Mouse (Mus musculus) right cerebral cortex, adult 18-20 months (tissue): Measurements from ENCODE around the gene Clec2l.

Experiments
- DNase-seq: peaks from one replicate; pipeline ENCODE4 v3.0.0; 2022; ENCODE audit warnings: mixed read lengths

Gene Clec2l

GRCm38 (mm10) chr6:38671270-38671669 is 8.4 kb downstream of the Clec2l start:
- no peak for DNase-seq

DNA sequence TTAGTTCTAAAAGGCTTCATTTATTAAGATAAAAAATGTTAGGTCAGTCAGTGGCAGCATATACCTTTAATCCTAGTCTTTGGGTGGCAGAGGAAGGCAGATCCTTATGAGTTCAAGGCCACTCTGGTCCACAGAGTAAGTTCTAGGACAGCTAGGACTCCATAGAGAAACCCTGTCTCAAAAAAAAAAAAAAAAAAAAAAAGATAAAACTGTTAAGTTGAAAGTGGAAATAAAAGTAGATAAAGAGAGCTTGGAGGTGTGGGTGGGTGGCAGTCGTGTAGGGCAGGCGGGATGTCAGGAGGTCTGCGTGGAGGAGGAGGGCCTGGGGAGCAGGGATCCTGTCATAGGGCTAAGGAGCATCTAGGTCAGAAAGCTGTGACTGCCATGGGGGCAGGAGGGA is 9.1 kb downstream of the Clec2l start:
- no peak for DNase-seq

- no peak for DNase-seq
Observed at GRCm38 (mm10) chr6:38676217-38676616, 13.3 kb downstream of the Clec2l start.

GRCm38 (mm10) chr6:38676723-38677122 is 13.9 kb downstream of the Clec2l start:
- DNase-seq = no peak

DNA sequence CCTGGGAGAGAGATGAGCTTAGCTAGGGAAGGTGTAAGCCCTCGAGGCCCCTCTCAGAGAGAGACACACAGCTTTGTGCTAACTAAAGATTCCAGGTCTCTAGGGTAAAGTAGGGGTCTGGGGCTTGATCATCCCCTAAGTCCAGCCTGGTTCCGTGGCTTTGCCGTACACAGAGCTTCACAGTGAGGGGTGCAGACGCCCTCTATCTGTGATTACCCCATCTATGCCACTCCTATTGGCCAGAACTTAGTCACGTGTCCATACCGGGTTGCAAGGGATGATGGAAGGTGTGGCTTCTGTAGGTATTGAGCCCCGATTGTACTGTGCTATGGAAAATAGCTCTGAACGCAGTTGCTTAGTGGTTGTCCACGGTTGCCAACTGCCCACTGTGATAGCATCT is 14.8 kb downstream of the Clec2l start:
- no peak for DNase-seq

DNA sequence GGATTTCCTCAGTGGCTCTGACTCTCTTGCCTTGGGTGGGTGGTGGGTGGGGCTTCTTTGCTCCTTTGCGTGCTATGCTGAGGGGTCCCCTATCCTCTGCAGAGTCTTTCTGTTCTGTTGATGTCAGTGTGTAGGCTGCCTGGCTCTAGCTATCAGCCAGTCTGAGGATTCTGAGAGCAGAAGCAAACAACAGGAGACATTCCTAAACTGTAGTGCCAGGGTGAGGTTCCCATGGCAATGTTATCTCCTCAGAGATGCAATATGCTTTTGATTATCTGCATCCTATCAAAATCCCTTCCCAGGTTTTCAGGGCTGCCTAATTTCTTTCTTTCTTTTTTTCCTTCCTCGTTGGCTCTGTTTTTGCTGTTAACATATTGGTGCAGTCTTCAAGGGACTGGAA is 19.7 kb downstream of the Clec2l start:
- no peak for DNase-seq

- DNase-seq = peak; percentile 48
Observed at GRCm38 (mm10) chr6:38687216-38687615, 24.3 kb downstream of the Clec2l start.

DNA sequence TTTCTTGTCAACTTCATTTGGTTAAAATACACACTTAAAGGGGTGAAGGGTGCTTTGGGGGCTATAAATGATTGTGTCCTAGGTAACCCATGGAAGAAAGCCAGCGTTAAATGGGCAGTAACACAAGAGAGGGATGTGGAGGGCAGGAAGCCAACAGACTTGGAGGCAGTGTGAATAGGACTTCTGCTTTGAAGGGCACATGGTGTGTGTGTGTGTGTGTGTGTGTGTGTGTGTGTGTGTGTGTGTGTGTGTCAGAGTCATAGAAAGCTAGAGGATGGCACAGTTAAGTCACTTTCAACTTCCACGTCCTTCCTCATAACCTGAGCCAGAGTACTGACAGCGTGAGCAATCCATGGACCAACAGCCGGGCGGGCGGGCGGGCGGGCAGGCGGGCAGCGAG is 26.0 kb downstream of the Clec2l start:
- DNase-seq = no peak

GRCm38 (mm10) chr6:38690615-38691014 is 27.7 kb downstream of the Clec2l start:
- no peak for DNase-seq

GRCm38 (mm10) chr6:38691052-38691451 is 28.2 kb downstream of the Clec2l start:
- no peak for DNase-seq

- DNase-seq = no peak
Observed at GRCm38 (mm10) chr6:38692556-38692955, 29.7 kb downstream of the Clec2l start.

GRCm38 (mm10) chr6:38695380-38696054 is 32.6 kb downstream of the Clec2l start:
- peak; percentile 85 for DNase-seq

DNA sequence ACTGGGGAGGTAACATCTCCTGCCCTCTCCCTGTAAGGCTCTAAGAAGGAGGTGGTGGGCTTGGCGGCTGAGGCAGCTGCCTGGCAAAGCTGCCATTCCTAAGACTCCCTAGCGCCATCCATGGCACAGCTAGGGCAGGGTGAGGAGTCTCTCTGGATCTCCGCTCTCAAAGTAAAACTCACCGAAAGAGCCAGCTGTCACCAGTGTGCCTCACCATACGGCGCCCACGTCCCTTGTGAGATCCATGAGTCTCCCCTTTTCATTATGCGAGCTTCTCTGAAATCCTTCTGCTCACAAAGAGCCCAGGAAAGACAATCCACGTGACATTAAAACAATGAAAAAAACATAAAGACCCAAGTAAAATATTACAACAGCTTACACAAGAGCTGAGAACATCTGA is 33.7 kb downstream of the Clec2l start:
- peak; percentile 59 for DNase-seq

GRCm38 (mm10) chr6:38698233-38698889 is 35.5 kb downstream of the Clec2l start:
- peak; percentile 30 for DNase-seq

DNA sequence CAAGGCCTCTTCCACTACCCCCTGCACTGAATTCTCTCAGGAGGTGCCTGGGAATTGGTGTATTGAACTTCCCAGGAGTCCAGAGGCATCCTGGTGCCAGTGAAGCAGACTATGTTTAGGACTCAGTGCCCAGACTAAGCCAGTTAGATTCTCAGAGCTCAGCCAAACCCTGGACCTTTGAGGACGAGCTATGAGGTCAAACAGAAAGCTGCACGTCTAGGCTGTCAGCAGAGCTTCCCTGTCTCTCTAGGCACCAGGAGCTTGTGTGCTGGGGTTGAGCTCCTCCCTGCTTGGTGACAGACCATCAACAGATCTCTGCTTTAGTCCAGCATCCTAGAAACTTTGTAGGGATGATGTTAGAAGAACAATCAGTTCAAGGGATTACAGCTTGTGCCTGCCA is 38.6 kb downstream of the Clec2l start:
- DNase-seq = no peak

DNA sequence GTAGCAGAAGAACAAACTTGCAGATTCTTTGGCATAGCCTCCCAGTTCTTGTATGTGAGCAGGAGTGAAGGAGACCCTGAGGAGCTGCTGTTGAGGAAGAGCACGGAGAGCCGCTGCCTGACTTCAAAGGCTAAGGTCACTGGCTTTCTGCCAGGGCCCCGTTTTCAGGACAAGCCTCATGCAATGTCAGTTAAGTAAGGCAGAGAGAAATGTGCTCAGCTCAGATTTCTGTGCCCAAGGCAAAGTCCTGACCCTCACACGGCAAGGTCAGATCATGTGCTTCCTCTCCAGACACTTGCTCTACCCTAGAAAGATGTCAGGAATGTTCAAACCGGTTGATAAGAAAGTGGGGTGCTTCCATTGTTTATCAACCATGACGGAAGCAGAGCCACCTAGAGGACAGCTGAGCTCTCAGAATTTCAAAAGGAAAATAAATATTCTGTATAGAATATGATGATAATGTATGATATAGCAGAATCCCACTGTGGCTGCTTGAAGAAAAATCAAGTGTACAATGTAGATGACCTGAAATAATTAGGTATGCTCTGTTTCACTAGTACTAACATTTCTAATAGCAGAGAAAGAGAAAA is 40.0 kb downstream of the Clec2l start:
- no peak for DNase-seq

GRCm38 (mm10) chr6:38703526-38703925 is 40.7 kb downstream of the Clec2l start:
- DNase-seq = no peak

DNA sequence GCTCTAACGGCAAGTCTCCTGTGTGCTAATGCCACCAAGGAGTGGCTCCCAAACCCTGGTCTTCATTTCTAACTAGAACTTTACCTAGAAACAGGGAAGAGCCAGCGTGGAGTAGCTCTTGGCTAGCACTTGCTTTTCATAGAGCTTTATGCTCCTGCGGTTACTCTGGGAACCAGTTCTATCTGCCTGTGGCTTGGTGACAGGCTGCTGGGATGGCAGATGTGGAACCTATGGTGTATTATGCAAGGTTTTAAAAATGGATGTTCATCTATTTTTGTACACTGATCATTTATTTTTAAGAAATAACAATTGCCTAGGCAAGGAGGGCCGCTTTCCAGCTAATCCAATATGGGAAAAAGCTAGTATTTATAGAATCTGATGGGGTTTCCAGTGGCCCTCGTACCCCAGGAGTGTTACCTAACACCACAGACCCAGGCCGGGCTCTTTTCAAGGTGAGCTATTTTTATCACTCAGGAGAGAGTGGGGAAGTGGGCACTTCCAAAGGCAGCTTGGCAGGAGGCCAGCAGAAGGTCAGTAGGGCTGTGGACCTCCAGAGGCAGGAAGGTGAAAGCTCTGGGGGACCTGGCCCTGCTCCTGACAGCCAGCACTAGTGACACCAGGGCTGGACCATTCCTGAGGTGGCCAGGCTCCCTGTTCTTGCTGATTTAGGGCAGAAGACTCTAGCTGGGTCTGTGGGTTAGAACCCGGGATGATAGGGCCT is 41.6 kb downstream of the Clec2l start:
- DNase-seq = no peak

- no peak for DNase-seq
Observed at GRCm38 (mm10) chr6:38710449-38710848, 47.6 kb downstream of the Clec2l start.

DNA sequence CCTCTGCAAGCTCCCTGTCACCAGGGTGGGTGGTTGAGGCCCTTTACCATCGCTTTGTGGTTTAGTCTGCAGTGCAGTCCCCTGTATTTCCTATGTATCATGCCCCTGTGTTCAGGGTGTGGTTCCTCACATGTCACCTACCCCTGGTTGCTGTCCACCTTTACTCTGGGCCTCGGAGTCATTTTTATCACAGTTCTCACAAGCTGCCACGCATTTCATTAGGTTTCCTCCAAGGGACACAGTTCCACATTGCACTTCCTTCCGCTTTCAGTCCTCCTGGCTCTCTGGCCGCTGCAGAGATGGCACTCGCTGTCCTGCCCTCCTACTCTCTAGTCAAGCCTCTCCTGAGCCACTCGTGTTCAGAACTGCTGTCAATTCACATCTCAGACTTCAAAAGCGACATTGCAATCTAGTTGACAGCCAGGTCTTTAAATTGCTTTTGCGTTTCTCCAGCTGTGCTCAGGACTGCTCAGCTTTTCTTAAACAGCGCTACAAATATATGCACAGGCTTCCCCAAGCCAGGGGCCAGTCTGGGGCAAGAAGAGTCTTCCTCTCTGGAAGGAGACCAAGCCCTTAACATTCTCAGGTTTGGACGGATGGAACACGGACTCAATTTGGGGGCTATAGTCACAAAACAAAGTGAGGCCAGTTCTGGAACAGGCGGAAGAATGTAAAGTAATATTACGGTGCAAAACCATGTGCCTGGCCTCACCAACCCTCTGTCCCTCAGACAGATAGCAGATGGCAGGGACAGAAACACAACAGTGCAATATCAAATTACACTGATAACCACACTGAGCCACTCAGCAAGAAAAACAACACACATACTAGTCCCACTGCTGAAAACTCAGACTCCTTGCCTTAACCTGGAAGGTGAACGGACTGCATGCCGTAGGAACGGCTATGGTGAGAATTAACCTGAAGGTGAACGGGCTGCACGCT is 51.4 kb downstream of the Clec2l start:
- no peak for DNase-seq

GRCm38 (mm10) chr6:38715881-38716280 is 53.0 kb downstream of the Clec2l start:
- no peak for DNase-seq

- no peak for DNase-seq
Observed at GRCm38 (mm10) chr6:38718625-38719024, 55.8 kb downstream of the Clec2l start.

- no peak for DNase-seq
Observed at GRCm38 (mm10) chr6:38719229-38719628, 56.4 kb downstream of the Clec2l start.
